Mouse (Mus musculus) lung, adult 2 months (tissue): ENCODE measurements around the gene Zfp46. TPM values are rescaled to one million over a fixed set of nuclear protein-coding genes. Genes with fewer than 3 reads are reported as not detected.

ENCODE experiments used
- DNase-seq: peaks from one replicate; pipeline ENCODE4 v3.0.0; 2022
- H3K4me1 ChIP-seq: fragments of 200-500 bp; 2 replicates; pipeline ENCODE4 v1.6.1; 2011; ENCODE audit warnings: low read length; ENCODE audit not compliant: control insufficient read depth, insufficient read depth
- H3K4me3 ChIP-seq: fragments of 200-500 bp; replicated peaks from 2 replicates; pipeline ENCODE3; 2011; ENCODE audit warnings: low read depth, mild to moderate bottlenecking, control low read depth, low read length; ENCODE audit errors: extremely low read depth
- CTCF ChIP-seq: fragments of 200-500 bp; IDR thresholded peaks from 2 replicates; pipeline ENCODE4 v1.5.1; 2011; ENCODE audit warnings: mild to moderate bottlenecking, low read length, control low read depth; ENCODE audit not compliant: insufficient read depth
- POLR2A ChIP-seq: fragments of 200-500 bp; IDR thresholded peaks from 2 replicates; pipeline ENCODE4 v1.6.1; 2011; ENCODE audit warnings: low read depth, mild to moderate bottlenecking, control low read depth, low read length, borderline replicate concordance; ENCODE audit errors: extremely low read depth
- WGBS: fragments of 180-500 bp; shearing (Covaris S2); methylation state at CpG from one replicate; pipeline ENCODE4 v1.1.7; 2018; 5-methylcytosine and 5-hydroxymethylcytosine counted together
- polyA plus RNA-seq: library from polyadenylated mRNA; depleted of rRNA; stranded (reverse); fragments of >200 nt; gene quantifications from 2 replicates; pipeline ENCODE4 v1.2.3, GENCODE M21; 2012

The Zfp46 gene
- polyA plus RNA-seq, 1 experiment, result 33.4 TPM

GRCm38 (mm10) chr4:136246568-136246969 is 37.9 kb upstream of the Zfp46 start:
- Histone ChIP-seq H3K4me1 (peaks cover 18% of the 10 kb centered on the region), H3K4me3 (no peak overlapping the region)
- WGBS, result 11% methylated on average over 12 of the region's 12 CpGs
- TF ChIP-seq POLR2A, result no peak
- no peak for TF ChIP-seq CTCF
- DNase-seq, result peak; percentile 23

- no peak for DNase-seq
- no peak for TF ChIP-seq POLR2A
- TF ChIP-seq CTCF, result no peak
- Histone ChIP-seq H3K4me3 (peak overlapping the region; percentile 20), H3K4me1 (peaks cover 18% of the 10 kb centered on the region)
- 7% methylated on average over 14 of the region's 14 CpGs for WGBS
These were observed 37.1 kb upstream of the Zfp46 start for GRCm38 (mm10) chr4:136247386-136247728.

DNA sequence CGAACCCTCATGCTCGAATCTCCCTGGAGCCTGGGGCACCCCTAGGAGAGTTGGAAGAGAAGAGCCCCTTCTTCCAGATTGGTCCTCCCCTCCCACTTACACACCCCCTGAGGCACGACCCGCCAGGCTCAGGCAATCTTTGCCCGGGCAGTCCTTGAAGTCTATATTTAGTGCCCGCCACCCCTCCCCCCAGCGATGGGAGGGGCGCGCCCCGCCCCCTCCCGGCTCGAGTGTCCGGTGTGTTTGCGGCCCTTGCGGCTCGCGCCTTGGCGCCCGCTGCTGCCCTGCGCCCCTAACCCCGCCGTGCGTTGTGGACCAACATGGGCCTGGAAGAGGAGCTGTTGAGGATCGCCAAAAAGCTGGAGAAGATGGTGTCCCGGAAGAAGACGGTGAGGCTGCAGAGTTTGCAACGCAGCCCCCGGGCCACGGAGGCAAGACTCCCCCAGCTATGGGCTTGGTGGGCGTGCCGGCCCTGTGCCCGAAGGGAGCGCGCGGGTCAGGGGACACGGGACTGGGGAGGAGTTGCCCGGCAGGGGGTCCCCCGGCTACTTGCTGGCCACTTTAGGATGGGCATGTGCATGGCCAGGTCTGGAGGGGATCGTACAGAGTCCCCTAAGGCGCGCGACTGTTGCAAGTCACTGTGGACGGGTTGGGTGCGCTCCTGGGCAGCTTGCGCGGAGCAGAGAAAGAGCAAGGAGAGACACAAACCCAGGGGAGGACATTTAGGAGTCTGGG is 36.6 kb upstream of the Zfp46 start, which contains the start of gene Tcea3:
Gene Tcea3, plus strand, starts transcription at position 1 of the 735 bp plus-strand sequence.
- 2% methylated on average over 46 of the region's 46 CpGs for WGBS
- peak; percentile 64 for DNase-seq

GRCm38 (mm10) chr4:136248464-136249331 is 35.8 kb upstream of the Zfp46 start:
- peak; percentile 39 for DNase-seq
- H3K4me3 ChIP-seq, result peak overlapping the region; percentile 71

More for the DNA sequence above, 36.6 kb upstream of the Zfp46 start, which contains the start of gene Tcea3:
- peaks cover 18% of the 10 kb centered on the region for H3K4me1 ChIP-seq
- TF ChIP-seq CTCF, result no peak
- TF ChIP-seq POLR2A, result no peak
- H3K4me3 ChIP-seq, result peak within 1 kb of the TSS; percentile 71

DNA sequence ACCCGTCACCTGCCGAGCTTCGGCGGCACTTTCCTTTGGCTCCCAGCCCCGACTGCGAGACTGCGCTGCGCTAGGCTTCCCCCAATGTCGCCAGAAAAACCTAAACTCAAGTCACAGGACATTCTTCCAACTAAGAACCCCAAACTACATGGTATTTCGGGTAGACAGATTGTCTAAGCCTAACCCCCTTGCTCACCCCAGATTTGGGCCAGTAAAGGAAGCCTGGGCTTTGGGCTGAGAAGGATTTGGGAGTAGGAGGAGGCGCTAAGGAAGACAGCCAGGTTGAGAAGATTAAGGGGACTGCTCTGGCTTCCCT is 35.2 kb upstream of the Zfp46 start:
- peak; percentile 16 for DNase-seq
- WGBS, result 17% methylated on average over 11 of the region's 11 CpGs
- Histone ChIP-seq H3K4me3 (peak overlapping the region; percentile 29), H3K4me1 (peaks cover 18% of the 10 kb centered on the region)
- TF ChIP-seq CTCF, result no peak
- TF ChIP-seq POLR2A, result no peak

More at GRCm38 (mm10) chr4:136248464-136249331, 35.8 kb upstream of the Zfp46 start:
- 3% methylated on average over 37 of the region's 37 CpGs for WGBS
- TF ChIP-seq POLR2A (no peak), CTCF (no peak)
- H3K4me1 ChIP-seq, result peaks cover 18% of the 10 kb centered on the region

- WGBS, result 5% methylated on average over 9 of the region's 9 CpGs
- peaks cover 18% of the 10 kb centered on the region for H3K4me1 ChIP-seq
- DNase-seq, result peak; percentile 74
- TF ChIP-seq CTCF (no peak), POLR2A (no peak)
- peak overlapping the region; percentile 31 for H3K4me3 ChIP-seq
These were observed 34.7 kb upstream of the Zfp46 start for GRCm38 (mm10) chr4:136249780-136250179.

DNA sequence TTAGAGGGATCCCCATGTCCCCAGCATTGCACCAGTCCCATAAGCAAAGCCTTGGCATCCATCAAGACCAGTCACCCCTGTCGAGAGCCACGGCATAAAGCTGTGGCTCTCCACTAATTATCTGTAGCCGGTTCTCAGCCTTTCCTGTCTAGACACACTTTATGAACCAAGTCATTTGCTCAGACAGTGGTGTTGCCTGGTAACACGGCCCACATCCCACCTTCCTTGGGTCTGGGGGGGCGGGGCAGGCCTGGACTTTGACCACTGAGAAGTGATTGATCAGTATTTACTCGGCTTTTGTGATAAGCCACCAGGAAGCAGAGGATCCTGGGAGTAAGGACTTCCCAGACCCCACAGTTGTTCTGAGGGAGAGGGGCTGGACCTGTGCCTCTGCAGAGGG is 28.6 kb upstream of the Zfp46 start:
- WGBS, result 47% methylated on average over 6 of the region's 6 CpGs
- no peak for DNase-seq

GRCm38 (mm10) chr4:136256696-136257095 is 27.8 kb upstream of the Zfp46 start:
- no peak overlapping the region for H3K4me3 ChIP-seq
- H3K4me1 ChIP-seq, result no peaks in the 10 kb centered on the region
- WGBS, result 62% methylated on average over 10 of the region's 10 CpGs
- no peak for DNase-seq
- TF ChIP-seq CTCF (no peak), POLR2A (no peak)

More for the DNA sequence above, 28.6 kb upstream of the Zfp46 start:
- TF ChIP-seq CTCF (no peak), POLR2A (no peak)
- no peaks in the 10 kb centered on the region for H3K4me1 ChIP-seq
- no peak overlapping the region for H3K4me3 ChIP-seq

GRCm38 (mm10) chr4:136259916-136260315 is 24.6 kb upstream of the Zfp46 start:
- Histone ChIP-seq H3K4me1 (no peaks in the 10 kb centered on the region), H3K4me3 (no peak overlapping the region)
- 57% methylated on average over 3 of the region's 3 CpGs for WGBS
- TF ChIP-seq CTCF (no peak), POLR2A (no peak)
- no peak for DNase-seq
